Mouse (Mus musculus): Measurements from ENCODE around the gene Sumo1.

Gene Sumo1

DNA sequence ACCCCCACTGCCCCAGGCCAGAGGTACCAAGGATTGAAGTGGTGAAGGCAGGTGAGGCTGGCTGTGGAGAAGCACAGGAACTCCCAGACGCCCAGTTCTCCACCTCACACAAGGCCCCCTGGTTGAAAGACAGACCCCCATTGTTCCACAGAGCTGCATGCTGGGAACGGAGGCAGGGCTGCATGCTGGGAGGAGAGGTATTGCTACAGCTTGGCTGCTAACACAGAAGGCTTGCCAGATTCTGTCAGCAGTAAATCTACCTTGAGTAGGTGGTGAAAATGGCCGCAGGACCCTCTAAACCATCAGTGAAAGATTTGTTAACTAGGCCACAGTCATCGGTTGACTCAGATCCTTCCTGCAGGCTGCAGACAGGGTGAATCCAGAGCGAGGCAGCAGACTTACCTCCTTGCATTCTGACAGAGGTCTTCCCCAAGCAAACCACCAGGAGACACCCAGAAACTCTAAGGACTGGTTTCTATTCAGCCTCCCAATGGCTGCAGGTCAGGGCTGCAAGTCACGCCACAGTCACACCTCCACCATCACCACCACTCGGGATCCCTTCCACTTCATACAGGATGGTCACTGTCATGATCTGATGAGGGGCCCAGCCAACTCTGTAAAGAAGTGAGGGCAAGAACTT lies 121.5 kb downstream of the Sumo1 start:
- DNase-seq (ENCODE audit: low spot score in 2 of 2) = no peak

DNA sequence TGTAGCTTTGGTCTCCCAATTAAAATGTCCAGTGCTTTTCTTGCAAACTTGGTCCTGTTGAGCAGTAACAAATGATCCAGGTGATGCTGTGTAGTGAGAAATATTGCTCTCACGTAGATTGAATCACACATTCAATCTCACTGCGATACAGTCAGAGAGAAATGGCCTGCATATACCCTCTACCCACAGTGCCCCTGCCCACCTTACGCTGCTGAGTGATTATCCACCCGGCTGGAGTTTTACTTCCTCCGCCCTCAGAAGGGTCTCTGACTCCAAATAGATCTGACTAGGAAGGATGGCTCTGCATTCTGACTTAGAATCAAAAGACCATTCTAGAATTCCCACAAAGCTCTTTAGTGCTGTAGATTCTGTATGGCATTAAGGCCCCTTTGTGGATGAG lies 122.1 kb downstream of the Sumo1 start:
- no peak for DNase-seq (ENCODE audit: low spot score in 2 of 2)

DNA sequence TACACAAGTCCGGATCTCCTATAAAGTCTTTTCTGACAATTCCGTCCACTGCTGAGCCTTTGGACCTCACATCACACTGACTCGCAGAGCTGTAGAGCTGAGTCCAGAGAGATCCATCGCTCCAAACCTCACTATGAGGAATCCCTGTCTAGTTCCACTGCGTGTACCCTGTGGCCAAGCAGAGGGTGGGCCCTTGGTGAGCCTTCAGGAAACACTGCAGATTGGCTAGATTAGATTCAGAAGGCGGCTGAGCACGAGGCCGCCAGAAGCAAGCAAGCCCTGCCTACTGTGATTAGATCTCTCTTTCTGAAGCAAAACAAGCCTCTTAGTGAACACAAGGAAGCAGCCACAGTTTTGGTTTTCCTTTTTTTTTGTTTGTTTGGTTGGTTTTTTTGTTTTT lies 126.7 kb downstream of the Sumo1 start:
- no peak for DNase-seq (ENCODE audit: low spot score in 2 of 2)

DNA sequence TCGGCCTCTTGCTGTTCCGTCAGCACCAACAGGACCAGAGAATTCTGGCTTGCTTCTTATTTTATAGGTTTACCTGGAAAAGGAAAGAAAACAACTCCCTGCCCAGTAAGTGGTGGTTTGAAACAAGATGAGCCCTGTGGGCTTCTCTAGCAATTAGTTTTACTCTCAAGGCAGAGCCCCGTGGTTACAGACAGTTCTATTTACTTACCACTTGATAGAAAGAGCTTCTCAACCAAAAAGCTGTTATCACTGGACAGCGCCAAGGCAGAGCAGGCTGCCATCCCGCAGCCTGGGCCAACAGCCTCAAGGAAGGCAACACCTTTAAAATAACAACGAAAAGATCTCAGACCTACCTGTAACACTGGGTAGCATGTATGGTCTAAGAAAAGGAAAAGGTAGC lies 128.4 kb downstream of the Sumo1 start:
- no peak for DNase-seq (ENCODE audit: low spot score in 2 of 2)

DNA sequence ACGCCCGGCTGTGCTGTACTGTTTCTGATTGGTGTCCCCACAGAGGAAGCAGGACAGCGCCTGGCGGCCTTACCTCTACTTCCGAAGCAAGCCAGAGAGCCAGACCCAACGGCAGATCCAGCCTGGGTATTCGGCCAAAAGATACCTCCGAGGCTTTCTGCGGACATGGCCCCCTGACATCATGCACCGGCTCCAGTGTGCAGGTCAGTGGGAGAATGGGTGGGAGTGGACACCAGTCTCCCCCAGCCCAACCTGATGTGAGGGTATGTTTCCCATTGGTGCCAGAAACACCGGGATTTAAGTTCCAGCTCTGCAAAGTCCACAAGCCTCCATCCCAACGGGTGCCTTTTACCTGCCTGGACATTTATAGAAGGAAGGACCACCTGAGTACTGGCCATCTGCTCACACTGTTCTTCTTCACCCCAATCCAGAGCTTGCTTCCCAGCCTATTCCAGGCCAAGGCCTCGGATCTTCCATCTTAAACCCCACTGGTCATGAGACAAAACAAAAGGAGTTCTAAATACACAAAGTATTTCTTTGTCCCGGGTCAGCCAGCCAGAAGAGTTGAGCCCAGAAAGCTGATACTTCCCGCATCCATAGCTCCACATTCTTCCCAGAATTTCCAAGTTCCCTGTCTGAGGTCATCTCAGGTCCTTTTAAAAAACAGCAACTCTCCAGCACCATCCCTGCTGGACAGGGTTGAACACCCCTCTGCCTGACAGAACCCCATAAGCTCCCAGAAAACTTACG lies 129.2 kb downstream of the Sumo1 start:
- no peak for DNase-seq (ENCODE audit: low spot score in 2 of 2)

DNA sequence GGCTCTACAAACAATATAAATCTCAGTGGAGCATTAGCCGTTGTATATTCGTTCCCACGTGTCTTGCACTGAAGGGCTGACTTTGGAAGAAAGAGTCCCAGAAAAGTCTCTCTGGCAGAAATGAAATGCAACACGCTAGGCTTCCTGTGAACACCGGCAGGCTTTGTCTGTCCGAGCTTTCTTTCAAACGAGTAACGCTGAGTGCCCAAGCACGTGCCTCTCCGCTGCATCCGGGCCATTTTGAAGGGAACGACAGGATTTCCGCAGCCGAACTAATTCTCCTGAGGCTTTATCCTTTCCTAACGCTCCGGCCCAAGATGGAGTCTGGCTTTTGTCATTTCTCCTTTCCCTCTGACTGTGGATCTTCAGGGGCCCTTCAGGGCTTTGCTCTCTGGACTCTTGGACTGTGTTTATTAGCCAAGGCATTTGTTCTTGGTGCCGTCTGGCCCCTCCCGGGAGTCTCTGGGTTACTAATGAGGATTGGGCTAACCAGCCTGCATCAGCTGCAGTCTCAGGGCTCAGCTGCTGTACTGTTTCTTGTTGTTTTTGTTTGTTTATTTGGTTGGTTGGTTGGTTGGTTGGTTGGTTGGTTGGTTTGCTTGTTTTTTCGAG lies 130.0 kb downstream of the Sumo1 start:
- no peak for DNase-seq (ENCODE audit: low spot score in 2 of 2)

DNA sequence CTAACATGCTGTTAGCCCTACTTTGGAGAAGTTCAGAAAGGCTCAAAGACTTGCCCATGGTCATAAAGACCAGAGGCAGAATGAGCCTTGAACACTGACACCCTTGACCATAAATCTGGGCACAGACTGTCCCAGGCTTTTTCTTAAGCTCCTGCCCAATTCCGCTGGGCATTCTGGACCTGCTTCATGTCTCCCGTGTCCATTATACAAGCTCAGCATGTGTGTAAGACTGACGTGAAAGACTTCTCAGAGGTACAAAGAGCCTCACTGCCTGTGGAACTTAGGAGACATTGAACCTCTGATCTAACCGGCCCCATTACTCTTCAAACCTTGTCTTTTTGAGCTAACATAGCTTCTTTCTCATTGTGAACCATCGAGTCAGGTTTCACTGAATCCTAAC lies 132.3 kb downstream of the Sumo1 start:
- no peak for DNase-seq (ENCODE audit: low spot score in 2 of 2)
